Mouse (Mus musculus) ES-Bruce4 (cell line): ENCODE results near the gene Gm11077. TPM values are rescaled to one million over a fixed set of nuclear protein-coding genes. Genes with fewer than 3 reads are reported as not detected.
A peak's percentile ranks its signal among the peaks of the same experiment; 100 is the strongest.

ENCODE experiments used
- H3K27ac ChIP-seq: 2 replicates; pipeline ENCODE4 v1.5.1; 2012; ENCODE audit warnings: low read length, inconsistent platforms; ENCODE audit not compliant: insufficient read depth
- H3K27me3 ChIP-seq: 2 replicates; pipeline ENCODE4 v1.6.1; 2012; ENCODE audit warnings: mild to moderate bottlenecking, low read length, inconsistent platforms; ENCODE audit not compliant: control insufficient read depth, poor library complexity, insufficient read depth, severe bottlenecking
- H3K36me3 ChIP-seq: 2 replicates; pipeline ENCODE4 v1.6.1; 2012; ENCODE audit warnings: inconsistent platforms, mild to moderate bottlenecking, low read length, moderate library complexity; ENCODE audit not compliant: control insufficient read depth, poor library complexity, insufficient read depth, severe bottlenecking
- H3K4me1 ChIP-seq: one replicate; pipeline ENCODE4 v1.8.1; 2011; ENCODE audit warnings: low read length; ENCODE audit not compliant: control insufficient read depth, insufficient read depth
- H3K4me3 ChIP-seq: 2 replicates; pipeline ENCODE4 v1.5.1; 2011; ENCODE audit warnings: low read depth, mild to moderate bottlenecking, low read length
- H3K9ac ChIP-seq: 2 replicates; pipeline ENCODE4 v1.6.1; 2012; ENCODE audit warnings: low read depth, mild to moderate bottlenecking, inconsistent platforms; ENCODE audit not compliant: poor library complexity, severe bottlenecking
- H3K9me3 ChIP-seq: replicated peaks from 2 replicates; pipeline ENCODE4 v1.6.1; 2012; ENCODE audit warnings: mild to moderate bottlenecking, low read length, inconsistent platforms; ENCODE audit not compliant: control insufficient read depth, poor library complexity, insufficient read depth, severe bottlenecking
- CTCF ChIP-seq: IDR thresholded peaks from one replicate; pipeline ENCODE4 v1.8.1; 2011; ENCODE audit warnings: low read depth, low read length
- EP300 ChIP-seq: IDR thresholded peaks from 2 replicates; pipeline ENCODE4 v1.6.1; 2011; ENCODE audit warnings: low read depth, low read length; ENCODE audit not compliant: insufficient read depth
- POLR2A ChIP-seq: IDR thresholded peaks from one replicate; pipeline ENCODE4 v1.8.1; 2011; ENCODE audit warnings: low read length; ENCODE audit not compliant: insufficient read depth
- polyA plus RNA-seq: library from polyadenylated mRNA; stranded (reverse); fragments of >200 nt; gene quantifications from 2 replicates; pipeline ENCODE4 v1.2.4, GENCODE M21; 2011; ENCODE audit warnings: low read depth; ENCODE audit not compliant: missing spikeins, insufficient read depth, insufficient read length

The Gm11077 gene
- polyA plus RNA-seq, 1 experiment, result not detected

DNA sequence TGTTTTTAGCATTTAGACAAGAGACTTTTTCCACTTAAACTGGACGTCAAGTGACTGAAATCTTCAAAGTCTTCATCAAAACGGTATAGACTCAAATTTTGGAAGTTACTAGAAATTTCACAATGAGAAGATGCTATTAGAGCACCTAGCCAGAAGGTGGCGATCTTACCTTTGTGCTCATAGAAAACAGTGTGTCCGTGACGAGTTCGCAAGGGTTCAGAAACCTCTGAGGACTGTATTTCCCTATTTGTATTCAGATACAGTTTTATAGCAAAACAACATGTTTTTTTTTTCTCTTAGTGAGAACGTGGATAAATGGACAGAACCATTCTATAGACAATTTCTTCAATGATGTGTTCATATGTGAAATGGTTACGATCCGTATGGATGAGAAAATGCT is 37.3 kb downstream of the Gm11077 start:
- no peak overlapping the region for H3K9ac ChIP-seq
- no peak overlapping the region for H3K4me3 ChIP-seq
- no peaks in the 10 kb centered on the region for H3K27me3 ChIP-seq
- peak; percentile 0 for TF ChIP-seq CTCF
- no peak for TF ChIP-seq EP300
- H3K4me1 ChIP-seq, result peaks cover 1% of the 10 kb centered on the region
- no peak overlapping the region for H3K27ac ChIP-seq
- no peaks in the 10 kb centered on the region for H3K36me3 ChIP-seq
- no peaks in the 10 kb centered on the region for H3K9me3 ChIP-seq

DNA sequence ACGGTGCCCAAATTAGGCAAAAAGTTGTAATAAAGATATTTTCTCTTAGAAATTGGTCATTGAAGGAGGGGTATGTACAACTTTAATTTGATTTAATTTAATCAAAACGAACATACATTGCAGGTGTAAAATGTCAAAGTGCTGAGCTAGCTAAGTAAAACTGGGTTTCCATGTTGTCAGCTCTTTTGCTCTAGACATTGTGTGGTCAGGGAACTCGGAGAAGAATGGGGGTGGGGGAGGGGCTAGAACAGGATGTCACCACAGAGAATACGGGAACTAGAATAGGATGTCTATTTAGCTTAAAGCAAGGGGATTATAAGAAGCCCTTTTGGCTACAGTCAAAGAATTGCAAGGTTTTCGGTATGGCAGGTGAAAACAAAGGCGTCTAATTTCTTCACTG is 38.2 kb downstream of the Gm11077 start:
- H3K27me3 ChIP-seq, result no peaks in the 10 kb centered on the region
- no peaks in the 10 kb centered on the region for H3K9me3 ChIP-seq
- no peak overlapping the region for H3K27ac ChIP-seq
- no peak overlapping the region for H3K9ac ChIP-seq
- TF ChIP-seq EP300 (no peak), POLR2A (no peak), CTCF (no peak)
- no peak overlapping the region for H3K4me3 ChIP-seq
- peaks cover 1% of the 10 kb centered on the region for H3K4me1 ChIP-seq
- no peaks in the 10 kb centered on the region for H3K36me3 ChIP-seq

DNA sequence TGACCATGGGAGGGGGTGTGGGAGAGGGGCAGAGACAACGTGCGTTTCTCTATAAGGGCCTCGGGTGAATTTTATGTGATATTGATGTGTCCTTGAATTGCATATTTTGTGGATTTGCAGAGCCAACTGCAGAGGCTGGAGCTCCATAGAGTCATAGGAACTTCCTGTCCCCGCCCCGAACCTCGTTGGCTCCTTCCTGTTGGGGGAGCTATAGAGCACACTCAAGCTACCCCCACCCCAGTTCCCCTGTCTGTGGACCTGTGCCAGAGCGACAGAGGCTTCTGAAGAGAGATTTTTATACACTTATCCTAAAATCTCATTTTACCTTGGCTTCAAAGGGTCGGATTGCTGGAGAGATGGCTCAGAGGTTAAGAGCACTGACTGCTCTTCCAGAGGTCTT is 39.1 kb downstream of the Gm11077 start:
- Histone ChIP-seq H3K9me3 (no peaks in the 10 kb centered on the region), H3K4me3 (no peak overlapping the region), H3K27ac (no peak overlapping the region), H3K9ac (no peak overlapping the region), H3K27me3 (no peaks in the 10 kb centered on the region), H3K36me3 (no peaks in the 10 kb centered on the region), H3K4me1 (peaks cover 1% of the 10 kb centered on the region)
- no peak for TF ChIP-seq EP300
- TF ChIP-seq POLR2A, result no peak
- TF ChIP-seq CTCF, result peak; percentile 17

GRCm38 (mm10) chr6:140768859-140769640 is 40.0 kb downstream of the Gm11077 start:
- TF ChIP-seq POLR2A, result no peak
- no peak for TF ChIP-seq CTCF
- no peak for TF ChIP-seq EP300
- H3K27ac ChIP-seq, result no peak overlapping the region

DNA sequence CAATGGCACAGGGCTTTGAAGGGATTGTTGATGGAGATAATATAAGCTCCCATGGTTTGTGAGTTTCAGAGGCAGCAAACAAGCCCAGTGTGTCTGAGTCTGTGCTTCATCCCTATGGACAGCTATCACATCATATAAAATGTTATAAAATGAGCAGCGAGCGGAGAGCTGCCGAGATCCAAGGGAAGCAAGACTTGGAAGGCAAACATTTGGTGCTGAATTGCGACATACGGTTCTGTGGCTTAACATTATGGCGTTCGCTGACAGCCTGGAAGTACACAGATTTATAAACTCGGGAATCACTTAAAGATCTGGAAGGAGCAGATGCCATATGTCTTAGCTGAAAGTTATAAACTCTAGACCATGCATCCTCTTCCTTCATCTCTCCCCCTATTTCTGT is 47.2 kb downstream of the Gm11077 start:
- Histone ChIP-seq H3K9ac (no peak overlapping the region), H3K27ac (no peak overlapping the region), H3K36me3 (no peaks in the 10 kb centered on the region), H3K4me1 (no peaks in the 10 kb centered on the region), H3K9me3 (no peaks in the 10 kb centered on the region), H3K4me3 (no peak overlapping the region), H3K27me3 (no peaks in the 10 kb centered on the region)
- no peak for TF ChIP-seq CTCF
- no peak for TF ChIP-seq EP300
- no peak for TF ChIP-seq POLR2A

More at GRCm38 (mm10) chr6:140768859-140769640, 40.0 kb downstream of the Gm11077 start:
- Histone ChIP-seq H3K4me1 (peaks cover 1% of the 10 kb centered on the region), H3K9me3 (no peaks in the 10 kb centered on the region), H3K36me3 (no peaks in the 10 kb centered on the region), H3K4me3 (no peak overlapping the region), H3K9ac (no peak overlapping the region), H3K27me3 (no peaks in the 10 kb centered on the region)

GRCm38 (mm10) chr6:140782524-140782923 is 53.4 kb downstream of the Gm11077 start:
- TF ChIP-seq EP300 (no peak), CTCF (no peak), POLR2A (no peak)
- H3K9me3 ChIP-seq, result no peaks in the 10 kb centered on the region
- H3K27ac ChIP-seq, result no peak overlapping the region
- H3K4me1 ChIP-seq, result no peaks in the 10 kb centered on the region
- no peak overlapping the region for H3K4me3 ChIP-seq
- no peaks in the 10 kb centered on the region for H3K36me3 ChIP-seq
- no peak overlapping the region for H3K9ac ChIP-seq
- no peaks in the 10 kb centered on the region for H3K27me3 ChIP-seq
